Mouse (Mus musculus) neural tube, embryonic 13.5 days (tissue): ENCODE data around the gene Cfap70. TPM values are rescaled to one million over a fixed set of nuclear protein-coding genes. Genes with fewer than 3 reads are reported as not detected.

Experiments used
- ATAC-seq: fragments of 200-750 bp; cut with Nextera tagmentation; 2 replicates; pipeline ENCODE4 v1.8.0; 2017; ENCODE audit warnings: low read depth, mild to moderate bottlenecking, moderate TSS enrichment, moderate library complexity
- H3K27ac ChIP-seq: fragments of 300-500 bp; sonication (generic); replicated peaks from 2 replicates; pipeline ENCODE4 v1.5.1; 2015; ENCODE audit warnings: moderate library complexity, mild to moderate bottlenecking, inconsistent platforms
- H3K27me3 ChIP-seq: fragments of 300-500 bp; sonication (generic); 2 replicates; pipeline ENCODE4 v1.6.1; 2015; ENCODE audit warnings: mild to moderate bottlenecking, inconsistent platforms
- H3K36me3 ChIP-seq: fragments of 300-500 bp; sonication (generic); 2 replicates; pipeline ENCODE4 v1.6.1; 2015; ENCODE audit warnings: mild to moderate bottlenecking, inconsistent platforms
- H3K4me1 ChIP-seq: fragments of 300-500 bp; sonication (generic); replicated peaks from 2 replicates; pipeline ENCODE4 v1.6.1; 2015; ENCODE audit warnings: inconsistent platforms
- H3K4me2 ChIP-seq: fragments of 300-500 bp; sonication (generic); 2 replicates; pipeline ENCODE4 v1.6.1; 2015; ENCODE audit warnings: inconsistent platforms, mild to moderate bottlenecking, moderate library complexity
- H3K4me3 ChIP-seq: fragments of 300-500 bp; sonication (generic); 2 replicates; pipeline ENCODE4 v1.5.1; 2015; ENCODE audit warnings: mild to moderate bottlenecking, inconsistent platforms
- H3K9ac ChIP-seq: fragments of 300-500 bp; sonication (generic); 2 replicates; pipeline ENCODE4 v1.6.1; 2015; ENCODE audit warnings: moderate library complexity, mild to moderate bottlenecking, inconsistent platforms
- H3K9me3 ChIP-seq: fragments of 300-500 bp; sonication (generic); 2 replicates; pipeline ENCODE4 v1.6.1; 2016; ENCODE audit warnings: inconsistent platforms
- WGBS: fragments of 180-500 bp; shearing (Covaris S2); methylation state at CpG from one replicate; pipeline ENCODE4 v1.1.7; 2015; 5-methylcytosine and 5-hydroxymethylcytosine counted together
- polyA plus RNA-seq: library from polyadenylated mRNA; unstranded; fragments of >200 nt; fragmentation: Nextera tagmentation; extraction: Ambion mirVana; gene quantifications from 2 replicates; pipeline ENCODE4 v1.2.1, GENCODE M21; 2015

The Cfap70 gene
- polyA plus RNA-seq = 0.81 and 1.2 TPM in 2 replicates

DNA sequence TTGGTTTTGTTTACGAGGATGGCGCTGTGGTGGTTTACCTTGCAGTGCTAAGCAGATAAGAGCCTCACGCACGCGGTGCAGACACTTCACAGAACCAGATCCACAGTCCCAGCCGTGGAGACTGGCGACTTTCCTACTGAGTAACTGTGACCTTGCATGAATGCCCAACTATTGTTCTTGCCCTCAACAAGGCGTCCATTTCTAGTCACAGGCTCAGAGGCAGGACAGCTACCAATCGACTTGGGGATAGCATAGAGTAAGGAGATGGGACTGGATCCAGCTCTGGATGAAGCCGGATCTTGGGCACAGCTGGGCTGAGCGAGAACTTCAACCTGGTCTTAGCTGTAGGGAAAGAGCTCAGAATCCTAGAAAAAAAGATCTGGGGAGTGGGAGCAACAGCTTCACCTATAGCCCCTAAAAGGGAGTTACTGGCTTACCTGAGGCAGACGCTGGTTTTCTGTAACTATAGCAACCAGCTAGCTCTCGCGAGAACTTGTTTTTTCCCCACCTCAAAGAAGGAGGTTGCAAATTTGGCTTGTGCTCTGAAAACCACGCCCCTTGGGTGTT is at the start of gene Cfap70:
Gene Cfap70, minus strand, starts transcription at position 462 of the 567 bp plus-strand sequence.
- no peaks in the 10 kb centered on the region for H3K9me3 ChIP-seq
- WGBS = 6% methylated on average over 15 of the region's 15 CpGs
- peak within 1 kb of the TSS; percentile 36 for H3K4me3 ChIP-seq
- peak within 1 kb of the TSS; percentile 58 for H3K4me2 ChIP-seq
- no peak within 1 kb of the TSS for H3K27ac ChIP-seq
- H3K27me3 ChIP-seq = no peaks in the 10 kb centered on the region
- peak within 1 kb of the TSS; percentile 52 for H3K9ac ChIP-seq
- H3K4me1 ChIP-seq = 0 out of 2 replicates have a peak, but pooled peaks cover 10% of the 10 kb centered on the region
- ATAC-seq = peak; percentile 71; the same call in 1 of the 2 replicates
- no peaks in the 10 kb centered on the region for H3K36me3 ChIP-seq

DNA sequence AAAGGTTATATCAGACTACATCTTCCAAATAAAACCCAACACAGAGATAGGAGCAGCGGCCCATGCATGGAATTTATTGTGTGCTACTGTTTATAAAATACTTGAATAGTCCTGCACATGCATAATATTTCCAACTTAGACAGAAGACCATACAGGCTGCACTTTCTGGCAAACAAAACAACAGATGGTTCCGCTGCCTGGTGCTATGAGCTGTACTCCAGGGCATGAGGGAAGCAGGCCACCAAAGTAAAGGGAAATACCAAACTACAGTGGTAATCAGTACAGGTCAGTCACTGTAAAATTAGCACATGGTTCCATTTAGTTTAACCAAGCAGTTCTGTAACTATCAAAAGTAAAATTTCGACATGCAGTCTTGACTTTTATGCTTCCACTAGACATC is 48.0 kb upstream of the Cfap70 start:
- H3K27me3 ChIP-seq = no peaks in the 10 kb centered on the region
- H3K36me3 ChIP-seq = peaks cover 33% of the 10 kb centered on the region
- no peak overlapping the region for H3K4me2 ChIP-seq
- no peak overlapping the region for H3K4me3 ChIP-seq
- no peak for ATAC-seq
- WGBS = 96% methylated on average over 3 of the region's 3 CpGs
- H3K9me3 ChIP-seq = no peaks in the 10 kb centered on the region
- no peaks in the 10 kb centered on the region for H3K4me1 ChIP-seq
- no peak overlapping the region for H3K9ac ChIP-seq
- no peak overlapping the region for H3K27ac ChIP-seq

DNA sequence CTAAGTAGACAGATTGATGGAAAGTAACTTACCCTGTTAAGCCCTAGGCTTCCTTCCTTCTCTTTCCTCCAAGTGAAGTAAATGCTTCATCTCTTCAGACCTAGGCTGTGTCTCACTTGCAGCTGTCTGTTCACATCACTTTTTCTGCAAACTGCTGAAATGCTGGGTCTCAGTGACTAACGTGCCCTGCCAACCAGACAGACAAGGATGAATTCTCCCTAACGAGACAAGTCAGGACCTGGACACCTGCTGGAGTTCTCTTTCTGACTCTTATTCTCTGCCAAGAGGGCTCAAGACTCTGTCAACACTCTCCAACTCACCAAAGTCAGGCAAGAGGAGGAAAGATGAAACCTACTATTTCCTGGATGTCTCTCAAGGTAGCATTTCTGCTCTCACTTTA is 44.6 kb upstream of the Cfap70 start, which contains the start of gene Mss51:
Gene Mss51, minus strand, starts transcription at position 299 of the 400 bp plus-strand sequence.
- no peak within 1 kb of the TSS for H3K4me3 ChIP-seq
- H3K4me2 ChIP-seq = no peak within 1 kb of the TSS
- H3K27me3 ChIP-seq = no peaks in the 10 kb centered on the region
- no peaks in the 10 kb centered on the region for H3K4me1 ChIP-seq
- 89% methylated on average over 2 of the region's 2 CpGs for WGBS
- ATAC-seq = no peak
- no peaks in the 10 kb centered on the region for H3K9me3 ChIP-seq
- no peak within 1 kb of the TSS for H3K9ac ChIP-seq
- no peak within 1 kb of the TSS for H3K27ac ChIP-seq
- peaks cover 36% of the 10 kb centered on the region for H3K36me3 ChIP-seq

DNA sequence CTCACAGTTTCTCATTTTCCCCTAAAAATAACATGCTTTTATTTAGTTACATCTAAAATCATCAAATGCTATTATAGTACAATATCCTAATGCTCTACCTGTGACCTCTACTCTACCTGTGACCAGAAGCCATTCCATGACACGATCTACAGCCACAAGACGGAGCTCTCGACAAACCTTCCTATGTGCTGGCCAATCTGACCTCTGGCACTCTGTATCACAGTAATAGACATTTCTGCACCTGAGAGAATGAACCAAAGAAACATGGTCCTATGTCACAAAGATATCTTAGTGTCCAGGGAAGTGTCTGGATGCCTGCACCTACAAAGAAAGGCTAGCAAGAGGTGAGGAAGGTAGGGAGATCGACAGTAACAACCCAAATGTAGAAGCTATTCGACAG is 34.0 kb upstream of the Cfap70 start:
- H3K4me1 ChIP-seq = no peaks in the 10 kb centered on the region
- 96% methylated on average over 5 of the region's 5 CpGs for WGBS
- H3K36me3 ChIP-seq = peaks cover 37% of the 10 kb centered on the region
- H3K4me2 ChIP-seq = no peak overlapping the region
- H3K27ac ChIP-seq = no peak overlapping the region
- H3K27me3 ChIP-seq = no peaks in the 10 kb centered on the region
- H3K9me3 ChIP-seq = no peaks in the 10 kb centered on the region
- H3K9ac ChIP-seq = no peak overlapping the region
- no peak for ATAC-seq
- H3K4me3 ChIP-seq = no peak overlapping the region

DNA sequence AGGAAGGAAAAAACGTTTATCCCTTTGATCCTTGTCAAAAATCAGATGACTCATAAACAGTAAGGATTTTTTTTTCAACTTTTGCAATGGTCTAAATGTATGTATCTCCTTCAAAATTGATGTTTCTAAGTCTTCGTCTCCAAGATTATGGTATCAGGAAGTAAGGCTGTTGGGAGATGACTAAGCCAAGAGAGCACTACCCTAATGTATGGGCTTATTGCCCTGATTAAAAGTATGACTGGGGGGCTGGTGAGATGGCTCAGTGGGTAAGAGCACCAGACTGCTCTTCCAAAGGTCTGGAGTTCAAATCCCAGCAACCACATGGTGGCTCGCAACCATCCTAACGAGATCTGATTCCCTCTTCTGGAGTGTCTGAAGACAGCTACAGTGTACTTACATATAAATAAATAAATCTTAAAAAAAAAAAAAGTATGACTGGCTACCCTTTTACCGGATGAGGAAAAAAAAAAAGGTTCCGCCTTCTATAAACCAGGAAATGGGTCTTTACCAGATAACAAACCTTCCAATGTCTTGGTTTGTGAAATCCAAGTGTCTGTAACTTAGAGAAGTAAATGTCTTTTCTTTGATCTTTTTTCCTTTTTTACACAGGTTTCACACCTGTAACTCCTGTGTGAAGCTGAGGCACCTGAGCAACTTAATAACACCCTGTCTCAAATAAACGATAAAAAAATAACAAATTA is 30.2 kb upstream of the Cfap70 start:
- Histone ChIP-seq H3K4me1 (0 out of 2 replicates have a peak, but pooled peaks cover 3% of the 10 kb centered on the region), H3K4me3 (no peak overlapping the region), H3K9me3 (no peaks in the 10 kb centered on the region), H3K27ac (no peak overlapping the region), H3K4me2 (no peak overlapping the region), H3K36me3 (peaks cover 28% of the 10 kb centered on the region), H3K9ac (no peak overlapping the region), H3K27me3 (peaks cover 11% of the 10 kb centered on the region; the same call in 1 of the 2 replicates)
- WGBS = 89% methylated on average over 7 of the region's 7 CpGs
- ATAC-seq = no peak

GRCm38 (mm10) chr14:20481211-20481610 is 29.2 kb upstream of the Cfap70 start:
- Histone ChIP-seq H3K4me1 (0 out of 2 replicates have a peak, but pooled peaks cover 3% of the 10 kb centered on the region), H3K27me3 (peaks cover 11% of the 10 kb centered on the region; the same call in 1 of the 2 replicates), H3K9ac (no peak overlapping the region), H3K36me3 (peaks cover 21% of the 10 kb centered on the region), H3K27ac (no peak overlapping the region), H3K4me2 (no peak overlapping the region), H3K4me3 (no peak overlapping the region), H3K9me3 (no peaks in the 10 kb centered on the region)
- WGBS = 23% methylated on average over 5 of the region's 5 CpGs
- ATAC-seq = no peak

- peak overlapping the region; percentile 65 for H3K4me3 ChIP-seq
- 0 out of 2 replicates have a peak, but pooled peaks cover 3% of the 10 kb centered on the region for H3K4me1 ChIP-seq
- H3K9ac ChIP-seq = peak overlapping the region; percentile 75
- peak overlapping the region; percentile 88 for H3K4me2 ChIP-seq
- H3K36me3 ChIP-seq = peaks cover 16% of the 10 kb centered on the region
- H3K27ac ChIP-seq = no peak overlapping the region
- peaks cover 11% of the 10 kb centered on the region; the same call in 1 of the 2 replicates for H3K27me3 ChIP-seq
- H3K9me3 ChIP-seq = no peaks in the 10 kb centered on the region
- 72% methylated on average over 1 of the region's 1 CpGs for WGBS
- ATAC-seq = no peak; the same call in 1 of the 2 replicates
These were observed 28.2 kb upstream of the Cfap70 start for GRCm38 (mm10) chr14:20480195-20480579.

GRCm38 (mm10) chr14:20479291-20480194 is 27.5 kb upstream of the Cfap70 start, which contains the start of gene Anxa7:
Gene Anxa7 (minus strand): TSS chr14:20480133.
- ATAC-seq = peak; percentile 75
- H3K4me1 ChIP-seq = 0 out of 2 replicates have a peak, but pooled peaks cover 3% of the 10 kb centered on the region
- peaks cover 11% of the 10 kb centered on the region; the same call in 1 of the 2 replicates for H3K27me3 ChIP-seq
- H3K27ac ChIP-seq = no peak within 1 kb of the TSS; the same call in 1 of the 2 replicates
- peak within 1 kb of the TSS; percentile 75 for H3K9ac ChIP-seq
- no peaks in the 10 kb centered on the region for H3K9me3 ChIP-seq
- peak within 1 kb of the TSS; percentile 88 for H3K4me2 ChIP-seq
- WGBS = 1% methylated on average over 48 of the region's 48 CpGs
- peak within 1 kb of the TSS; percentile 65 for H3K4me3 ChIP-seq
- H3K36me3 ChIP-seq = peaks cover 10% of the 10 kb centered on the region

- Histone ChIP-seq H3K9ac (peak overlapping the region; percentile 75; the same call in 1 of the 2 replicates), H3K9me3 (no peaks in the 10 kb centered on the region), H3K4me3 (peak overlapping the region; percentile 65), H3K4me2 (peak overlapping the region; percentile 88), H3K4me1 (0 out of 2 replicates have a peak, but pooled peaks cover 3% of the 10 kb centered on the region), H3K36me3 (peaks cover 3% of the 10 kb centered on the region; the same call in 1 of the 2 replicates), H3K27me3 (peaks cover 11% of the 10 kb centered on the region; the same call in 1 of the 2 replicates), H3K27ac (no peak overlapping the region; the same call in 1 of the 2 replicates)
- no peak for ATAC-seq
- 27% methylated on average over 7 of the region's 7 CpGs for WGBS
These were observed 26.8 kb upstream of the Cfap70 start for GRCm38 (mm10) chr14:20478801-20479200.

DNA sequence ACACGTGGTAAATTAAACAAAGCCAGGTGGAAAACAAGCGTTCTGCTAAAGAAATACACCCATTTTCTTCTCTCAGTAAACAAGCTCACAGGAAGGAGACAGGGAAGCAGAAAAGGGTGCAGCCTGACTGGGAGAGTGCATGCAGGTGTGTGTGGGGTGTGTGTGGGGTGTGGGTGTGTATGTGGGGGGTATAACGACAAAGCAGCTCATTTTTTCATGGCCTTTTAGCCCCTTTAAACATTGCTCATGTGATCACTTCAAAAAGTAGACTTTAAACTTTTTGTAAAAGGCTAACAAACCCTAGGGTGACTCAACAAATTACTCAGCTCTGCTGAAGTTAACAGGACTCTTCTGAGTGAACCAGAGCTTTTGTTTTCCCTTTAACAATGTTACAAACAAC is 26.4 kb upstream of the Cfap70 start:
- H3K9me3 ChIP-seq = no peaks in the 10 kb centered on the region
- ATAC-seq = no peak
- H3K27ac ChIP-seq = no peak overlapping the region
- 0 out of 2 replicates have a peak, but pooled peaks cover 3% of the 10 kb centered on the region for H3K4me1 ChIP-seq
- H3K4me3 ChIP-seq = no peak overlapping the region
- WGBS = 55% methylated on average over 3 of the region's 3 CpGs
- H3K4me2 ChIP-seq = peak overlapping the region; percentile 88
- H3K27me3 ChIP-seq = peaks cover 11% of the 10 kb centered on the region; the same call in 1 of the 2 replicates
- no peak overlapping the region for H3K9ac ChIP-seq
- no peaks in the 10 kb centered on the region for H3K36me3 ChIP-seq

DNA sequence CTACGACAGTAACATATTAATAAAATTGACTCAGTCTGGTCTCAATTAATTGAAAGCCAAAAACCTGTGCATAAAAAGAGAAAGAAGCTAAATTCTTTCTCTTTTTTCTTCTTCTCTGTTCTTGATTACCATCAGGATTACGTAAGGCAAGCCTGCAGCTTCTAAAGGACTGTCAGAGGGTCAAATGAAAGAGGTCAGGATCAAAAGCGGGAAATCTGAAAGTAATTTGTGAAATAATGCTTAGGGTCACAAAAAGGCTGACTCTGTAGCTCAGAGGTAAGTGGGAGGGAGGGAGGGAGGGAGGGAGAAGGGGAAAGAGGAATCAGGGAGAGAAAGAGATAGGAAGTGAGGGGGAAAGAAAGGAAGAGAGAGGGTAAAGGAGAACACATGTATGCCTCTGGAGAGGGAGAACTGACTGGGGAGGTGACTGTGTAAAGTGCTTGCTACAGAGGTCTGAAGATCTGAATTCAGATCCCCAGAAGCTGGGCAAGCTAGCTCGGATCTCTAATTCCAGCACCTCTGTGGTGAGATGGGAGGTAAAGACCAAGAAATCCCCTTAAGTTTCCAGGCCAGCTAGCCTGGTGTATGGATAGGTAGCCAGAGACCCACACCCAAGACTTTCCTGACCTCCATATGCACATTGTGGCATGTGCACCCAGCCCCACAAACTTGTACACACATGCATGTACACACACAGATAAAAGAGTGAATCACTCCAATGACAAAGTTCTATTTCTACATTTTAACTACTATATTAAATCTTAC is 25.4 kb upstream of the Cfap70 start:
- 0 out of 2 replicates have a peak, but pooled peaks cover 3% of the 10 kb centered on the region for H3K4me1 ChIP-seq
- no peak overlapping the region for H3K27ac ChIP-seq
- 48% methylated on average over 4 of the region's 4 CpGs for WGBS
- ATAC-seq = no peak
- H3K27me3 ChIP-seq = peaks cover 11% of the 10 kb centered on the region; the same call in 1 of the 2 replicates
- H3K4me3 ChIP-seq = no peak overlapping the region
- no peak overlapping the region for H3K4me2 ChIP-seq
- H3K36me3 ChIP-seq = no peaks in the 10 kb centered on the region
- H3K9me3 ChIP-seq = no peaks in the 10 kb centered on the region
- H3K9ac ChIP-seq = no peak overlapping the region
